Mouse (Mus musculus) adrenal gland, postnatal 36 days (tissue): ENCODE results near the gene Hs6st1. TPM values are rescaled to one million over a fixed set of nuclear protein-coding genes. Genes with fewer than 3 reads are reported as not detected.

Experiments used
- DNase-seq, 2 experiments: peaks; one replicate each; pipeline ENCODE4 v3.0.0; 2021; ENCODE audit warnings: mixed read lengths in 1 of 2
- total RNA-seq, 2 experiments: library from RNA; stranded (reverse); gene quantifications; 2 replicates each; pipeline ENCODE4 v1.2.3; 2021

Hs6st1 gene
- total RNA-seq, 2 experiments from 2014 or later = 63.7 to 140 TPM

GRCm38 (mm10) chr1:36083554-36083953, 15.4 kb downstream of the Hs6st1 start:
- no peak for DNase-seq

GRCm38 (mm10) chr1:36085069-36085468, 16.9 kb downstream of the Hs6st1 start:
- DNase-seq = no peak

DNA sequence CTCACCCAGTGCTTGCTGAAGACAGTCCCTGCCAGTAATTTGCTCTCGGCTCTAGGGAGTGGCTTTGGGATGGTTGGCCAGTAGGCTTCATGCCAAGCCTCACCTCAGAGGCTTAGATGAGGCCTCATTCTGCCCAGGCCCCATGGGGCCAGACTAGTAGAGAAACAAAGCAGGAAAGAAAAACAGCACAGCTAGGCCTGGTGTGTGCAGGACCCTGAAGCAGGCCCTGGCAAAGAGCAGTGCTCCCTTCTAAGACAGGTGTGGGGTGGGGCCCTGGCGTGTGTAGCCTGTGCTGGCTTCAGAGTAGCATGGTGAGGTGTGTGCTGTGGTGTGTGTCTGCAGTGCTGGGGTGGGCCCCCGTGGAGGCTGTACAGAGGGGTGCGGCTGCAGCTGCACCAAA, 20.2 kb downstream of the Hs6st1 start:
- DNase-seq = no peak

DNA sequence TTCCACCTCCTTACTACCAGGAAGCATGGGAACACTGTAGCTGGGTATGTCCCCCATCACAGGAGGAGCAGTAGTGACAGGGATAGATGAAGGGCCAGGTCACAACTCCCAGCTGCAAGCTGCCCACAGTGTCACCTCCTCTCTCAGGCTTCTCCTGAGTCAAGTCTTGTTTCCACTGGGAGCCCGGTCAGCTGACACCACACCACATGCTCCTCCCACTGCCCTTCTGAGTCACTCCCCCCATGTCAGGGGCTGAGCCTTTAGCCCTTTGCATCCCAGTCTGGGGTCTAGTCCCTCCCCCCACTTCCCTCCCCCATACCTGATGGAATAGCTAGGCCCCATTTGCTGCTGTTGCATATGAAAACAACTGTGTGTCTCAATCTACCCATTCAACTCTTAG, 21.3 kb downstream of the Hs6st1 start:
- peak; percentile 63 to 67 for DNase-seq

- DNase-seq = peak; percentile 75 to 82
Observed at GRCm38 (mm10) chr1:36090011-36090721, 22.0 kb downstream of the Hs6st1 start.

- no peak for DNase-seq
Observed at GRCm38 (mm10) chr1:36090722-36091110, 22.5 kb downstream of the Hs6st1 start.

DNA sequence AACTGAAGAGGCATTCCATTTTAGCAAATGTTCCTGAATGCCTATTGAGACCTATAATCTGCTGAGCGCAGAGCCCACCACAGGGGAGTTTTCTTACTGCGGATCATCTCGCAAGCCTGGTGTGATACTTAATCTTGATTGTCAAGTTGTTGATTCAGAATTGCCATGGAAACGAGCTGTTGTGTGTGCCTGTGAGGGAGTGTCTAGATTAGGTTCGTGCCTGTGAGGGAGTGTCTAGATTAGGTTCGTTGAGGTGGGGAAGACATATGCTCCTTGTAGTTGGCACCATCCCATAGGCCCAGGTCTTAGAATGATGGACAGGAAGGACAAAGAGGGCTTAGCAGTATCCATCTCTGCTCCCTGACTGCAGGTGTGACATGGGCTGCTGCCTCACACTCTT, 23.0 kb downstream of the Hs6st1 start:
- no peak for DNase-seq

DNA sequence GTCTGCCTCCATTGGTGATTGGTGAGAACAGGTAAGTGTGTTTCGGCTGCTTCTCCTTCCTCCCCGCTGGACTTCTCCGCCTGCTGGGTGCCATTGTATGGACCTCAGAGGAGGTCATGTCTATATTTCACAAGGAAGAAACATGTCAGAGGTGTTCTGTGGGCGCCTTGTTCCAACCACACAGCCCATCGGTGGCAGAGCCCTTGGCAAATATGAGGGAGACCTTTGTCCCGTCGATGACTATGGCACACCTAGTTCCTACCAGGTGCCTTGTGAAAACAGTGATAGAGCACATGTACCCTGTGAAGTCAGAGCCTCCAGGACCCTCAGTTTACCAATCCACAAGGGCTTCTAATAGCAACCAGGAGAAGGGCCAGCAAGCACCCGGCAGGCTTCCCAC, 25.5 kb downstream of the Hs6st1 start:
- no peak for DNase-seq

GRCm38 (mm10) chr1:36095423-36096272, 27.4 kb downstream of the Hs6st1 start:
- DNase-seq = no peak

DNA sequence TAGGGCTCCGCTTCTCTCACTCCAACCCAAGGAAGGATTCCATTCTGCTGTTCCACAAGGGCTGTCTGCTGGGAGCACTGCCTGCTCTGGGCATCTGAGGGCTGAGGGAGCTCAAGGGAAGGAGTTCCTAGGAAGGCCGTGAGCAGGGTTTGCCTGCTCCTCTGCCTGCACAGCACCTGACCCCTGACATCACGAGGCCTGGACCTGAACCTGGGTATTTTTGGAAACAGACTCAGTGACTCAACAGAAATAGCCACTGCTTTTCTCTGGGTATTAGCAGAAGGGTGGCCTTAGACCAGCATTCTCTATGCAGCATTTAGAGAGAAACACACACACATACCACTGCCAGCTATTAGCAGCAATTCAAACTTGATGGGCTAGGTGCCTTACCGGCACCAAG, 30.2 kb downstream of the Hs6st1 start:
- DNase-seq = no peak

- no peak for DNase-seq
Observed at GRCm38 (mm10) chr1:36100371-36100770, 32.2 kb downstream of the Hs6st1 start.

GRCm38 (mm10) chr1:36105917-36106706, 37.9 kb downstream of the Hs6st1 start:
- no peak for DNase-seq

DNA sequence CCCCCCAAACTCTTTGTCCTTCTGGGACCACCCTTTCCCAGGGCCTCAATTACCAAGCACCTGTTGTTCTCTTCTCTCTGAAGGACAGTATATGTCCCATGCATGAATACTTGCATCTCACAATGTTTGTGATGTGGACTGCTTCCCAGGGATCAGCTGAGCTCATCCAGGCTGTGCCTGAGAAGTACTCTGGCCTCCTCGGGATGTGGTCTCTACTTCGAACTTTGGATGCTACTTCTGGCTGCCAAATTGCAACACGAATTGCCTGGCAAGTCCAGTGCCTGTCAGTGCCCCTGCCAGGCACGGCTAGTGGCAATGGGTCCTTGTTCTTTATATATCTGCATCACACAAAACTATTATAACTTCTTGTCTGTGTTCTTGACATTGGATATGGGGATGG, 41.8 kb downstream of the Hs6st1 start:
- DNase-seq = no peak

GRCm38 (mm10) chr1:36112665-36113064, 44.5 kb downstream of the Hs6st1 start:
- DNase-seq = no peak

- no peak for DNase-seq
Observed at GRCm38 (mm10) chr1:36113670-36114069, 45.5 kb downstream of the Hs6st1 start.

GRCm38 (mm10) chr1:36114844-36115243, 46.6 kb downstream of the Hs6st1 start:
- no peak for DNase-seq

- DNase-seq = no peak
Observed at GRCm38 (mm10) chr1:36116488-36116887, 48.3 kb downstream of the Hs6st1 start.

DNA sequence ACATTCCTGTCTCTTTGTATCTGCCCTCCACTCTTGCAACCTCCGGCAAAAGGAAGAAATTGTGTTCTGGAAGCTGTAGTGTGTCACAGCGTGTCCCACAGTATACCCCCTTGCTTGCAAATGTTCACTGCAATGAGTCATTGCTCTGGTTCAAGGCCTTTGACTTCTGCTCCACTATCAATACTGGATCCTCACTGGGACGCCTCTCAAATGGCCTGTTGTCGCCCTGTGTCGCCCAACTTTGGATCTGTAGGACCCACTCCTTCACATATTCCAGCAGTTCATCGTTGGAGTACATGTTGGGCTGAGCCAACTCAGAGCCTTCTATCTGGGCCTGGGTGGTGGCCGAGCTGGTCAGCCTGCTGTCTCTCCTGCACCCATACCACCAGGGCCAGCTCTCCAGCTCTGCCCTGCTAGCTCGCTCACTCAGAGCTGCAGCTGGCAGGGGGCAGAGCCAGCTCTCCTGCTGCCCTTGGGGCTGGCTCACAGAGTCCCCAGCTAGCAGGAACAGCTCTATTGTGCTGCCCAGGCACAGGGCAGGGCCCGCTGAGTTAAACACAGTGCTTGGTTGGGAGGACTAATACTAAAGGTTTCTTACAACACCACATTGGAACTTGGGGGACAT, 50.0 kb downstream of the Hs6st1 start:
- DNase-seq = peak; percentile 51 to 68

DNA sequence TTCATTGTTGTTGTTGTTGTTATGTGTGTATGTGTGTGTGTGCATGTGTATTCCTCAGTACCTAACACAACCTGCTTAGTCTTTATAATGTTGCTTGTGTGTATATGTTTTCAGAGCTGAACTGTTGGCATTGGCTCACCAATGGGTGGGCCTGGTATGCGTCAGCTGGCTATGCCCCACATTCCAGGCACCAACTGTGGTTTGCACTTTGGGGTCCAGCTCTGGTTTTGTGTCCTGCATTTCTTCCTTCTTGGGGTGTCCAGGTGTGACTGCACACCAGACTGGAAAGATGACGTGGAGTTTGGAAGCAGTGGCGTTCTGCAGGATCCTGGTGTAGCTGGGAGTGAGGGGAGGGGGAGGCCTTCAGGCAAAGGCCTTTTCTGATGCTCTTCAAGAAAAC, 50.8 kb downstream of the Hs6st1 start:
- DNase-seq = no peak

DNA sequence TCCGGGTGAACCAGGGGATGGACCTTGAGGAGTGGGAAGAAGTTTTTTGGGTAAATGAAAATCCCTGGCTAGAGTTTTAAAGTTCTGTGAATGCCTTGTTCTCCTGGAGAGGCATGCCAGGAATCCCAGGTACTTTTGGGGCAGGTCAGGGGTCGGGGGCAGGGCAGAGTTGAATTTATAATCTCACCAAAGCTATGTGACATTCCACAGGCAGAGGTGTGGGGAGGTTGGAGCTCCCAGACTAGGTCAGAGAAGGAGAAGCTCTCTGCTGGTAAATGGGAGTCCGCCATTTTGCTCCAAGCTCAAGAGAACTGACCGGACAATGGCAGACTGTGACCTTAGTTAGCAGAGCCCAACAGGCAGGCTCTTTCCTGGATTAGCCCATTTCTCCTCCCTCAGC, 51.2 kb downstream of the Hs6st1 start:
- DNase-seq = no peak

GRCm38 (mm10) chr1:36121172-36121571, 53.0 kb downstream of the Hs6st1 start:
- DNase-seq = no peak

DNA sequence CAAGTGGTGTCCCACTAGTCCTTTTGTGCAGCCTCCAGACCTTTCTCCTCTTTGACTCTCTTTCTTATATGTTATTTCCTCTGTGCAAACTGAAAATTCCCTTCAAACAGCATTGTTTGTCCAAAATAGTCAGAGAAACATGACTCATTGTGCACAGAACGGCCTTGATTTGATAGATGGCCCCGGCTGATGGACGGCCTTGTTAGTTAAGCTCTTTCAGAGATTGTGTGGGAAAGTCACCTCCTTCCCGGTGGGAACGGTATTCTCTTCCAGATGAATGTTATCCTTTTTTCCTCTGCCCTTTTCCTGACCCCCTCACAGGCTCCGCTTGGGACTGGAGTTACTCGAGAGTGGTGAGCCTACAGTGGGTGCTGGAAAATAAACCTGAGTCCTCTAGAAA, 56.9 kb downstream of the Hs6st1 start:
- peak; percentile 77 to 81 for DNase-seq
